Mouse (Mus musculus) hindbrain, embryonic 16.5 days (tissue): Measurements from ENCODE around the gene Kdsr. TPM values are rescaled to one million over a fixed set of nuclear protein-coding genes. Genes with fewer than 3 reads are reported as not detected.

ENCODE experiments used
- ATAC-seq: fragments of 200-750 bp; cut with Nextera tagmentation; 2 replicates; pipeline ENCODE4 v1.8.0; 2017; ENCODE audit warnings: moderate TSS enrichment, moderate library complexity
- H3K27ac ChIP-seq: fragments of 300-500 bp; sonication (generic); 2 replicates; pipeline ENCODE4 v1.5.1; 2014; ENCODE audit warnings: low read depth, mild to moderate bottlenecking, control low read depth, low read length, moderate library complexity
- H3K27me3 ChIP-seq: fragments of 300-500 bp; sonication (generic); replicated peaks from 2 replicates; pipeline ENCODE4 v1.6.1; 2014; ENCODE audit warnings: low read length; ENCODE audit not compliant: control insufficient read depth, insufficient read depth
- H3K36me3 ChIP-seq: fragments of 300-500 bp; sonication (generic); 2 replicates; pipeline ENCODE4 v1.6.1; 2014; ENCODE audit warnings: mild to moderate bottlenecking, low read length, moderate library complexity, mixed read lengths; ENCODE audit not compliant: control insufficient read depth, insufficient read depth
- H3K4me1 ChIP-seq: fragments of 300-500 bp; sonication (generic); 2 replicates; pipeline ENCODE4 v1.6.1; 2014; ENCODE audit warnings: low read depth, low read length; ENCODE audit not compliant: control insufficient read depth, insufficient read depth
- H3K4me2 ChIP-seq: fragments of 300-500 bp; sonication (generic); 2 replicates; pipeline ENCODE4 v1.6.1; 2014; ENCODE audit warnings: mild to moderate bottlenecking, low read length, control low read depth, moderate library complexity
- H3K4me3 ChIP-seq: fragments of 300-500 bp; sonication (generic); 2 replicates; pipeline ENCODE4 v1.5.1; 2014; ENCODE audit warnings: mild to moderate bottlenecking, low read length, control low read depth, moderate library complexity
- H3K9ac ChIP-seq: fragments of 300-500 bp; sonication (generic); 2 replicates; pipeline ENCODE4 v1.6.1; 2014; ENCODE audit warnings: low read depth, mild to moderate bottlenecking, control low read depth, low read length, moderate library complexity
- H3K9me3 ChIP-seq: fragments of 300-500 bp; sonication (generic); 2 replicates; pipeline ENCODE4 v1.6.1; 2014; ENCODE audit warnings: mild to moderate bottlenecking, low read length, moderate library complexity; ENCODE audit not compliant: control insufficient read depth
- WGBS: fragments of 180-500 bp; shearing (Covaris S2); extraction: QIAGEN DNeasy Blood & Tissue Kit; methylation state at CpG from one replicate; pipeline ENCODE4 v1.1.7; 2014; 5-methylcytosine and 5-hydroxymethylcytosine counted together
- polyA plus RNA-seq: library from polyadenylated mRNA; unstranded; fragments of >200 nt; fragmentation: Nextera tagmentation; extraction: Ambion mirVana; gene quantifications from 2 replicates; pipeline ENCODE4 v1.2.1, GENCODE M21; 2015

Kdsr gene
- polyA plus RNA-seq, 1 experiment from 2014 or later = 16.3 TPM

DNA sequence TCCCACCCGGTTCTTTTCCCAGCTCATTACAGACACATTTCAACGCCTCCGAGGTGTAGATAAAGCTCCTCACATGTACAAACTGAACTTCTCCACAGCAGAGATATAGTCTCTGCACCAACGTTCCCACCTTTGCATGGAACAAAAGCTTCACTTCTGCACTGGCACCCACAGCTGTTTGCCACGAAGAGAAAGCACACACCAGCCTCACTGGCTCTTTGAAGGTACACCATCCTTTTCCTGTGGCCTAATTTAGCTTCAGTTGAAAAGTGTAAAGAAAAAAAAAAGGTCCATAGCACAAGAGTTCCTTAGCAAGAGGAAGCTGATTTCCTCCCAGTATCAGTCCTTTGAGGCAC, 71.4 kb downstream of the Kdsr start:
- Histone ChIP-seq H3K9ac (no peak overlapping the region), H3K27me3 (no peaks in the 10 kb centered on the region), H3K4me1 (no peaks in the 10 kb centered on the region), H3K27ac (no peak overlapping the region), H3K4me3 (no peak overlapping the region), H3K4me2 (0 out of 2 replicates have a peak overlapping the region, but pooled peaks have one; percentile 2), H3K9me3 (no peaks in the 10 kb centered on the region), H3K36me3 (no peaks in the 10 kb centered on the region)
- ATAC-seq = no peak
- 82% methylated on average over 5 of the region's 5 CpGs for WGBS

- Histone ChIP-seq H3K9me3 (no peaks in the 10 kb centered on the region), H3K4me2 (0 out of 2 replicates have a peak overlapping the region, but pooled peaks have one; percentile 2), H3K27ac (no peak overlapping the region), H3K4me1 (no peaks in the 10 kb centered on the region), H3K9ac (no peak overlapping the region), H3K36me3 (no peaks in the 10 kb centered on the region), H3K4me3 (no peak overlapping the region), H3K27me3 (no peaks in the 10 kb centered on the region)
- 83% methylated on average over 18 of the region's 18 CpGs for whole genome bisulfite sequencing
- no peak; the same call in 1 of the 2 replicates for ATAC-seq
These were observed 71.9 kb downstream of the Kdsr start for GRCm38 (mm10) chr1:106687435-106688160.

DNA sequence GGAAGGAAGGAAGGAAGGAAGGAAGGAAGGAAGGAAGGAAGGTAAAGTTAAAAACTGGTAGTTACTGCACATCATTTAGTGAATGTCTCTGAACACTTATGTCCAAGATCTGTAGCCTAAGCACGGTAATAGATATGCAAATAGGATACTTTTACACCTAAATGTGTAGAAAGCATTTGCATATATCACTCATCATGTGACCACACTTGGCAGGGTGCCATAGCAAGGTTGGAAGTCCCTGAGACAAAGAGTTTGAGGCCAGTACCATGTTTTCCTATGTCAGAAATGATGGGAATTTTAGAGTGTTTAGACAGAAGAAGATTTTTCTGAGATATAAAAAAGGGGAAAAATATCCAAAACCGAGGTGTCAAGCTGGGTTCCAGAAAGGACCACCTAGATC, 73.8 kb downstream of the Kdsr start:
- Histone ChIP-seq H3K9me3 (no peaks in the 10 kb centered on the region), H3K36me3 (no peaks in the 10 kb centered on the region), H3K4me3 (no peak overlapping the region), H3K4me2 (no peak overlapping the region), H3K27me3 (no peaks in the 10 kb centered on the region), H3K4me1 (no peaks in the 10 kb centered on the region), H3K27ac (no peak overlapping the region), H3K9ac (no peak overlapping the region)
- no peak for ATAC-seq
- 63% methylated on average over 2 of the region's 2 CpGs for WGBS

- no peak overlapping the region for H3K9ac ChIP-seq
- no peak overlapping the region for H3K4me2 ChIP-seq
- no peak for ATAC-seq
- H3K4me1 ChIP-seq = no peaks in the 10 kb centered on the region
- no peak overlapping the region for H3K4me3 ChIP-seq
- no peaks in the 10 kb centered on the region for H3K27me3 ChIP-seq
- WGBS = 75% methylated on average over 3 of the region's 3 CpGs
- no peaks in the 10 kb centered on the region for H3K9me3 ChIP-seq
- no peak overlapping the region for H3K27ac ChIP-seq
- H3K36me3 ChIP-seq = no peaks in the 10 kb centered on the region
These were observed 75.0 kb downstream of the Kdsr start for GRCm38 (mm10) chr1:106684546-106684945.

- H3K27me3 ChIP-seq = no peaks in the 10 kb centered on the region
- H3K36me3 ChIP-seq = no peaks in the 10 kb centered on the region
- no peak overlapping the region for H3K4me3 ChIP-seq
- H3K4me2 ChIP-seq = no peak overlapping the region
- WGBS = 89% methylated on average over 3 of the region's 3 CpGs
- H3K27ac ChIP-seq = no peak overlapping the region
- no peaks in the 10 kb centered on the region for H3K4me1 ChIP-seq
- H3K9ac ChIP-seq = no peak overlapping the region
- no peaks in the 10 kb centered on the region for H3K9me3 ChIP-seq
- ATAC-seq = no peak
These were observed 76.7 kb downstream of the Kdsr start for GRCm38 (mm10) chr1:106682829-106683228.

- H3K4me2 ChIP-seq = no peak overlapping the region
- no peaks in the 10 kb centered on the region for H3K4me1 ChIP-seq
- no peaks in the 10 kb centered on the region for H3K27me3 ChIP-seq
- no peaks in the 10 kb centered on the region for H3K36me3 ChIP-seq
- H3K4me3 ChIP-seq = no peak overlapping the region
- ATAC-seq = no peak
- H3K27ac ChIP-seq = no peak overlapping the region
- no peak overlapping the region for H3K9ac ChIP-seq
- 79% methylated on average over 6 of the region's 6 CpGs for WGBS
- H3K9me3 ChIP-seq = 0 out of 2 replicates have a peak, but pooled peaks cover 2% of the 10 kb centered on the region
These were observed 79.6 kb downstream of the Kdsr start for GRCm38 (mm10) chr1:106679800-106680515.

DNA sequence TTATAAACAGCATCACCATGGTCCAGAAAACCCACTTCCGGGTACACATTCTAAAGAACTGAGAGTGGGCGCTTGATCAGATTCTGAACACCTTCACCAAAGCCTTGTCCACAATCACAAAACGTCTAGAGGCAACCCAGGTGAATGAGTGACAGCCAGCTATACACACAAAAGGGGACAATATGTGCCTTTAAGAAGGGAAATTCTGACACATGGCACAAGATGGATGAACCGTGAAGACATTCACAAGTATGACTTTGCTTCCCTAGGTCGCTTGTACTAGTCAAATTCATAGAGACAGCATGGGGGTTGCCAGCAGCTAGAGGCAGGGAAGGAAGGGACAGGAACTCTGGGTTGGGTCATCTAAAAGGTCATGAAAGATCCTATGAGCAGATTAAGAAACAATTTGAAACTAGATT, 81.5 kb downstream of the Kdsr start:
- Histone ChIP-seq H3K4me1 (no peaks in the 10 kb centered on the region), H3K36me3 (no peaks in the 10 kb centered on the region), H3K9me3 (0 out of 2 replicates have a peak, but pooled peaks cover 2% of the 10 kb centered on the region), H3K4me3 (no peak overlapping the region), H3K9ac (no peak overlapping the region), H3K27ac (no peak overlapping the region), H3K27me3 (no peaks in the 10 kb centered on the region), H3K4me2 (no peak overlapping the region)
- no peak for ATAC-seq
- 77% methylated on average over 5 of the region's 5 CpGs for WGBS

Other genes with a start within 250 kb of the Kdsr start
- 16.4 and 17.5 TPM in 2 replicates for gene Bcl2, start 45.5 kb downstream of the Kdsr start, polyA plus RNA-seq
- gene Vps4b, start 37.0 kb upstream of the Kdsr start, polyA plus RNA-seq = 25.8 and 32.0 TPM in 2 replicates
- not detected in 2 replicates for gene Serpinb5, start 101.4 kb upstream of the Kdsr start, polyA plus RNA-seq
- gene Serpinb12, start 174.7 kb upstream of the Kdsr start, polyA plus RNA-seq = 0.12 and 0.23 TPM in 2 replicates
- not detected in 2 replicates for gene Serpinb13, start 221.3 kb upstream of the Kdsr start, polyA plus RNA-seq